Mouse (Mus musculus) testis, adult 2 months (tissue): ENCODE results near the gene Cacng7. TPM values are rescaled to one million over a fixed set of nuclear protein-coding genes. Genes with fewer than 3 reads are reported as not detected.

Experiments used
- H3K27ac ChIP-seq: fragments of 200-500 bp; 2 replicates; pipeline ENCODE4 v1.5.1; 2012; ENCODE audit warnings: low read depth, low read length; ENCODE audit not compliant: control insufficient read depth, insufficient read depth
- H3K27me3 ChIP-seq: fragments of 200-500 bp; 2 replicates; pipeline ENCODE4 v1.6.1; 2012; ENCODE audit warnings: mild to moderate bottlenecking, low read length, moderate library complexity; ENCODE audit not compliant: control insufficient read depth, insufficient read depth
- H3K36me3 ChIP-seq: fragments of 200-500 bp; 2 replicates; pipeline ENCODE4 v1.6.1; 2012; ENCODE audit warnings: mild to moderate bottlenecking, low read length; ENCODE audit not compliant: control insufficient read depth, insufficient read depth
- H3K4me1 ChIP-seq: fragments of 200-500 bp; 2 replicates; pipeline ENCODE4 v1.6.1; 2012; ENCODE audit warnings: low read length; ENCODE audit not compliant: control insufficient read depth, insufficient read depth
- H3K4me3 ChIP-seq: fragments of 200-500 bp; 2 replicates; pipeline ENCODE4 v1.5.1; 2012; ENCODE audit warnings: low read depth, mild to moderate bottlenecking, low read length, moderate library complexity, mixed read lengths; ENCODE audit not compliant: control insufficient read depth
- CTCF ChIP-seq: fragments of 200-500 bp; IDR thresholded peaks from 2 replicates; pipeline ENCODE4 v1.5.1; 2012; ENCODE audit warnings: low read depth, mild to moderate bottlenecking, inconsistent platforms, low read length, moderate library complexity; ENCODE audit not compliant: control insufficient read depth, insufficient read depth, insufficient replicate concordance
- POLR2A ChIP-seq: fragments of 200-500 bp; IDR thresholded peaks from 2 replicates; pipeline ENCODE4 v1.6.1; 2012; ENCODE audit warnings: low read depth, mild to moderate bottlenecking, inconsistent platforms, low read length, moderate library complexity; ENCODE audit not compliant: control insufficient read depth
- polyA plus RNA-seq: library from polyadenylated mRNA; depleted of rRNA; stranded (reverse); fragments of >200 nt; gene quantifications from 2 replicates; pipeline ENCODE4 v1.2.3, GENCODE M21; 2012

The Cacng7 gene
- polyA plus RNA-seq, 1 experiment, result 1.9 TPM

GRCm38 (mm10) chr7:3303789-3304188 is 29.0 kb upstream of the Cacng7 start:
- Histone ChIP-seq H3K4me3 (no peak overlapping the region; the same call in 1 of the 2 replicates), H3K27ac (no peak overlapping the region), H3K4me1 (peaks cover 16% of the 10 kb centered on the region), H3K27me3 (peaks cover 6% of the 10 kb centered on the region; the same call in 1 of the 2 replicates), H3K36me3 (no peaks in the 10 kb centered on the region)
- TF ChIP-seq POLR2A, result no peak
- TF ChIP-seq CTCF, result no peak

GRCm38 (mm10) chr7:3304298-3304697 is 28.5 kb upstream of the Cacng7 start:
- no peak for TF ChIP-seq POLR2A
- TF ChIP-seq CTCF, result no peak
- peaks cover 6% of the 10 kb centered on the region; the same call in 1 of the 2 replicates for H3K27me3 ChIP-seq
- no peak overlapping the region for H3K4me3 ChIP-seq
- no peaks in the 10 kb centered on the region for H3K36me3 ChIP-seq
- peaks cover 16% of the 10 kb centered on the region for H3K4me1 ChIP-seq
- no peak overlapping the region for H3K27ac ChIP-seq

GRCm38 (mm10) chr7:3306400-3306799 is 26.4 kb upstream of the Cacng7 start:
- H3K4me3 ChIP-seq, result no peak overlapping the region
- H3K4me1 ChIP-seq, result peaks cover 16% of the 10 kb centered on the region
- peaks cover 6% of the 10 kb centered on the region; the same call in 1 of the 2 replicates for H3K27me3 ChIP-seq
- no peak overlapping the region for H3K27ac ChIP-seq
- TF ChIP-seq POLR2A (no peak), CTCF (no peak)
- no peaks in the 10 kb centered on the region for H3K36me3 ChIP-seq

- no peaks in the 10 kb centered on the region for H3K36me3 ChIP-seq
- TF ChIP-seq CTCF (no peak), POLR2A (no peak)
- H3K27ac ChIP-seq, result no peak overlapping the region
- H3K4me1 ChIP-seq, result peaks cover 8% of the 10 kb centered on the region
- peaks cover 6% of the 10 kb centered on the region; the same call in 1 of the 2 replicates for H3K27me3 ChIP-seq
- no peak overlapping the region for H3K4me3 ChIP-seq
Measured at GRCm38 (mm10) chr7:3308646-3309045, 24.1 kb upstream of the Cacng7 start.

GRCm38 (mm10) chr7:3310233-3310632 is 22.5 kb upstream of the Cacng7 start:
- Histone ChIP-seq H3K27me3 (no peaks in the 10 kb centered on the region), H3K4me3 (no peak overlapping the region), H3K27ac (no peak overlapping the region), H3K36me3 (no peaks in the 10 kb centered on the region), H3K4me1 (peaks cover 1% of the 10 kb centered on the region; the same call in 1 of the 2 replicates)
- TF ChIP-seq POLR2A (no peak), CTCF (no peak)

GRCm38 (mm10) chr7:3313571-3313970 is 19.2 kb upstream of the Cacng7 start:
- H3K4me1 ChIP-seq, result no peaks in the 10 kb centered on the region
- H3K36me3 ChIP-seq, result no peaks in the 10 kb centered on the region
- H3K27ac ChIP-seq, result no peak overlapping the region
- no peak overlapping the region for H3K4me3 ChIP-seq
- TF ChIP-seq CTCF (no peak), POLR2A (no peak)
- H3K27me3 ChIP-seq, result no peaks in the 10 kb centered on the region

GRCm38 (mm10) chr7:3314121-3314520 is 18.6 kb upstream of the Cacng7 start:
- TF ChIP-seq CTCF (no peak), POLR2A (no peak)
- no peak overlapping the region for H3K4me3 ChIP-seq
- no peak overlapping the region for H3K27ac ChIP-seq
- H3K36me3 ChIP-seq, result no peaks in the 10 kb centered on the region
- H3K27me3 ChIP-seq, result no peaks in the 10 kb centered on the region
- no peaks in the 10 kb centered on the region for H3K4me1 ChIP-seq

GRCm38 (mm10) chr7:3317704-3318103 is 15.1 kb upstream of the Cacng7 start:
- no peak overlapping the region for H3K4me3 ChIP-seq
- H3K27me3 ChIP-seq, result no peaks in the 10 kb centered on the region
- H3K36me3 ChIP-seq, result no peaks in the 10 kb centered on the region
- TF ChIP-seq POLR2A, result no peak
- TF ChIP-seq CTCF, result no peak
- H3K27ac ChIP-seq, result no peak overlapping the region
- no peaks in the 10 kb centered on the region for H3K4me1 ChIP-seq
